Mouse (Mus musculus): ENCODE results near the gene Pdpr.

GRCm38 (mm10) chr8:111081580-111082258 lies 12.7 kb upstream of the Pdpr start:
- TF ChIP-seq CHD2 (IDR thresholded peaks at IDR 0.05; ENCODE audit: low read depth, low read length) (no peak), ZNF384 (IDR thresholded peaks at IDR 0.05; ENCODE audit: low read depth, low read length) (no peak)
